In genomic region chr2:172613891-172614391, GRCm38 (mm10) we compare ENCODE assay signal across 8 mouse cellular contexts.
A peak's percentile ranks its signal among the peaks of the same experiment; 100 is the strongest.
DNase-seq lines count a peak whose midpoint lies in the region; ATAC-seq and TF ChIP-seq lines count a peak whose summit lies in the region.

No protein-coding gene starts in this region.

- H3K9ac ChIP-seq in heart, postnatal 0 days (replicated peaks; ENCODE audit: low read depth, low read length) = peak overlapping the region; percentile 30; the same call in 1 of the 2 replicates
- 0 out of 2 replicates have a peak overlapping the region, but pooled peaks have one; percentile 5 for H3K9ac ChIP-seq in hindbrain, embryonic 15.5 days
- peak overlapping the region; percentile 36; the same call in 1 of the 2 replicates for H3K9ac ChIP-seq in midbrain, postnatal 0 days (replicated peaks; ENCODE audit: low read length, poor library complexity, severe bottlenecking)

- intact Hi-C loops in heart, postnatal 25 days (cut with DNase I) = no loop called here

- TF ChIP-seq EP300 in heart, postnatal 0 days (IDR thresholded peaks at IDR 0.05; ENCODE audit: low read depth) = no peak

- no peaks in the 10 kb centered on the region for H3K36me3 ChIP-seq in heart, postnatal 0 days (replicated peaks; ENCODE audit: control insufficient read depth, insufficient read depth, low read length)
- H3K36me3 ChIP-seq in hindbrain, embryonic 15.5 days = no peaks in the 10 kb centered on the region
- no peaks in the 10 kb centered on the region for H3K36me3 ChIP-seq in midbrain, postnatal 0 days (ENCODE audit: insufficient read depth, low read length)

- H3K4me1 ChIP-seq in heart, postnatal 0 days (ENCODE audit: control insufficient read depth, insufficient read depth) = no peaks in the 10 kb centered on the region
- H3K4me1 ChIP-seq in hindbrain, embryonic 15.5 days (replicated peaks) = 0 out of 2 replicates have a peak, but pooled peaks cover 6% of the 10 kb centered on the region
- H3K4me1 ChIP-seq in midbrain, postnatal 0 days (ENCODE audit: insufficient read depth, low read length) = no peaks in the 10 kb centered on the region

- peak overlapping the region; percentile 45 for H3K4me3 ChIP-seq in heart, postnatal 0 days (ENCODE audit: low read depth, low read length)
- H3K4me3 ChIP-seq in hindbrain, embryonic 15.5 days = peak overlapping the region; percentile 24
- H3K4me3 ChIP-seq in midbrain, postnatal 0 days (ENCODE audit: low read depth, low read length) = peak overlapping the region; percentile 27

- no peak for TF ChIP-seq POLR2A in brain, embryonic 14.5 days (IDR thresholded peaks at IDR 0.05; ENCODE audit: borderline replicate concordance, extremely low read depth, insufficient read depth, insufficient read length, poor library complexity, severe bottlenecking)

- 2% methylated on average over 18 of the region's 18 CpGs for WGBS in heart, postnatal 0 days
- 2% methylated on average over 18 of the region's 18 CpGs for WGBS in hindbrain, embryonic 15.5 days
- 2% methylated on average over 18 of the region's 18 CpGs for WGBS in midbrain, postnatal 0 days

- no peak for TF ChIP-seq CTCF in heart, postnatal 0 days (IDR thresholded peaks at IDR 0.05; ENCODE audit: low read depth)
- TF ChIP-seq CTCF in brain, embryonic 14.5 days (IDR thresholded peaks at IDR 0.05; ENCODE audit: borderline replicate concordance, extremely low read depth, insufficient read depth, insufficient read length) = no peak
- no peak for TF ChIP-seq CTCF in midbrain, postnatal 0 days (IDR thresholded peaks at IDR 0.05)

- DNase-seq in heart, postnatal 0 days (ENCODE audit: low spot score) = no peak
- DNase-seq in heart, postnatal 25 days (ENCODE audit: low spot score) = no peak
- peak; percentile 35 for DNase-seq in brain, embryonic 14.5 days (ENCODE audit: low read depth)
- peak; percentile 4 for DNase-seq in midbrain, postnatal 0 days (ENCODE audit: low spot score)
- no peak for DNase-seq in left cerebral cortex, adult 9 months (ENCODE audit: low spot score in 2 of 2)
- DNase-seq in gastrocnemius, adult 18-20 months (ENCODE audit: low spot score) = no peak
- DNase-seq in lung, adult 18-20 months = no peak

- peak overlapping the region; percentile 71 for H3K4me2 ChIP-seq in heart, postnatal 0 days (ENCODE audit: low read depth, low read length)
- peak overlapping the region; percentile 55 for H3K4me2 ChIP-seq in hindbrain, embryonic 15.5 days
- peak overlapping the region; percentile 50 for H3K4me2 ChIP-seq in midbrain, postnatal 0 days (ENCODE audit: low read depth, low read length, poor library complexity, severe bottlenecking)

- no peaks in the 10 kb centered on the region for H3K9me3 ChIP-seq in heart, postnatal 0 days (replicated peaks; ENCODE audit: control insufficient read depth, low read length)
- H3K9me3 ChIP-seq in hindbrain, embryonic 15.5 days = no peaks in the 10 kb centered on the region
- H3K9me3 ChIP-seq in midbrain, postnatal 0 days (ENCODE audit: low read length) = no peaks in the 10 kb centered on the region

- peaks cover 20% of the 10 kb centered on the region for H3K27me3 ChIP-seq in heart, postnatal 0 days (ENCODE audit: control insufficient read depth, insufficient read depth, low read length)
- peaks cover 26% of the 10 kb centered on the region for H3K27me3 ChIP-seq in hindbrain, embryonic 15.5 days
- peaks cover 11% of the 10 kb centered on the region for H3K27me3 ChIP-seq in midbrain, postnatal 0 days (ENCODE audit: insufficient read depth, low read length)

- ATAC-seq in heart, postnatal 0 days (ENCODE audit: insufficient read depth, low read depth) = no peak
- ATAC-seq in hindbrain, embryonic 15.5 days (ENCODE audit: low FRiP score, low read depth) = no peak
- no peak for ATAC-seq in midbrain, postnatal 0 days (ENCODE audit: low FRiP score)

- H3K27ac ChIP-seq in heart, postnatal 0 days (ENCODE audit: low read depth) = no peak overlapping the region
- no peak overlapping the region for H3K27ac ChIP-seq in hindbrain, embryonic 15.5 days (replicated peaks)
- no peak overlapping the region for H3K27ac ChIP-seq in midbrain, postnatal 0 days (ENCODE audit: low read depth, low read length)

Comparison
In these comparisons a context has a peak if more than half of its experiments do, and no peak if none do; other contexts are left out.
1. DNase-seq: peak in brain, embryonic 14.5 days (single experiment) and midbrain, postnatal 0 days (single experiment); none in heart, postnatal 0 days (single experiment), heart, postnatal 25 days (single experiment), left cerebral cortex, adult 9 months (0 of 2), gastrocnemius, adult 18-20 months (single experiment) and lung, adult 18-20 months (0 of 2).
2. Peak in every context shown above with its lines, with median percentiles within 50 percentile points of each other: H3K4me2 ChIP-seq, H3K4me3 ChIP-seq and H3K9ac ChIP-seq.